Mouse (Mus musculus) embryonic fibroblast, embryonic 13.5 days (primary cell): ENCODE data around the gene Dgkk. TPM values are rescaled to one million over a fixed set of nuclear protein-coding genes. Genes with fewer than 3 reads are reported as not detected.
"Not testable (repeated sequence)": the region's sequence is repeated elsewhere in the genome, so short reads cannot be mapped to it uniquely, and the experiment has no call there.

Experiments used
- H3K27ac ChIP-seq: 2 replicates; pipeline ENCODE4 v1.5.1; 2012; ENCODE audit warnings: low read length, control low read depth, inconsistent platforms; ENCODE audit not compliant: insufficient read depth
- H3K4me1 ChIP-seq: 2 replicates; pipeline ENCODE4 v1.6.1; 2011; ENCODE audit warnings: low read length; ENCODE audit not compliant: control insufficient read depth, insufficient read depth
- H3K4me3 ChIP-seq: 2 replicates; pipeline ENCODE4 v1.5.1; 2011; ENCODE audit warnings: mild to moderate bottlenecking, control low read depth, low read length; ENCODE audit not compliant: insufficient read depth
- CTCF ChIP-seq: IDR thresholded peaks from 2 replicates; pipeline ENCODE4 v1.5.1; 2011; ENCODE audit warnings: mild to moderate bottlenecking, control low read depth, low read length, moderate library complexity, borderline replicate concordance; ENCODE audit not compliant: insufficient read depth
- POLR2A ChIP-seq: IDR thresholded peaks from 2 replicates; pipeline ENCODE4 v1.6.1; 2011; ENCODE audit warnings: low read depth, mild to moderate bottlenecking, control low read depth, low read length, moderate library complexity
- polyA plus RNA-seq: library from polyadenylated mRNA; stranded (reverse); fragments of >200 nt; gene quantifications from 2 replicates; pipeline ENCODE4 v1.2.4, GENCODE M21; 2011; ENCODE audit warnings: low read depth; ENCODE audit not compliant: missing spikeins, insufficient read length

The Dgkk gene
- polyA plus RNA-seq, 1 experiment = 1.4 TPM

GRCm38 (mm10) chrX:6893933-6894332 lies 114.8 kb downstream of the Dgkk start:
- no peaks in the 10 kb centered on the region for H3K4me1 ChIP-seq
- TF ChIP-seq POLR2A (no peak), CTCF (no peak)
- no peak overlapping the region for H3K27ac ChIP-seq
- no peak overlapping the region for H3K4me3 ChIP-seq

DNA sequence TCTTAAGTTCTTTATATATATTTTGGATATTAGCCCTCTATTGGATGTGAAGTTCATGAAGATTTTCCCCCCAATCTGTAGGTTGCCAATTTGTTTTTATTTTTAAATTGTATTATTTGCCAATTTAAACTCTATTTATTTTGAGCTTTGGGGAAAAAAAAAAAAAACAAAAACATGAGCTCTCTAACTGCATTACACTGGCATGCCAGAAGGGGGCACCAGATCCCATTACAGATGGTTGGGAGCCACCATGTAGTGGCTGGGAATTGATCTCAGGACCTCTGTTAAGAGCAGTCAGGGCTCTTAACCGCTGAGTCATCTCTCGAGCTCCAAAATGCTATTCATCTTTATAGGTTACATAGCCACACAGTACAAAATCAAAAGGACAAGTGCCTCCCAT lies 131.9 kb downstream of the Dgkk start:
- TF ChIP-seq CTCF = no peak
- no peak for TF ChIP-seq POLR2A
- H3K27ac ChIP-seq = no peak overlapping the region
- no peaks in the 10 kb centered on the region for H3K4me1 ChIP-seq
- H3K4me3 ChIP-seq = no peak overlapping the region

DNA sequence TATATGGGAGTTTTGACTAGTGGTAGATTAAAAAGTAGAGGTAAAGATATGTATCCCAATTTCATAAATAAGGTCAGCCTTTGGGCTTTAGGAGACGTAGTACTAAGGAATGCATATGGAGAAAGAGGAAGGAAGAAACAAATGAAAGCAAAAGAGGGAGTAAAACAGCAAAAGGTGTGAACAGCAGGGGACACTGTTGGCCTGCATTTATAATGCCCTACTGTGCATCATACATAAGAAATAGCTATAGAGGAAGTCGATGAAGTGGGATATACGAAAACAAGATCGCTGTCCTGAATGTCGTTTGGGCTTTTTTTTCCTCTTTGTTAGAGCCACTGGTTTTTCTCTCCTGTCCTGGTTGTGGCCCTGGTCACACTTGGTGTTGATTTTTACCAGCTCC lies 143.1 kb downstream of the Dgkk start:
- TF ChIP-seq CTCF = no peak
- TF ChIP-seq POLR2A = no peak
- Histone ChIP-seq H3K4me1 (no peaks in the 10 kb centered on the region), H3K27ac (no peak overlapping the region), H3K4me3 (no peak overlapping the region)

- no peaks in the 10 kb centered on the region for H3K4me1 ChIP-seq
- no peak overlapping the region for H3K4me3 ChIP-seq
- TF ChIP-seq CTCF (no peak), POLR2A (no peak)
- H3K27ac ChIP-seq = no peak overlapping the region
Measured at GRCm38 (mm10) chrX:6926224-6926623, 147.1 kb downstream of the Dgkk start.

DNA sequence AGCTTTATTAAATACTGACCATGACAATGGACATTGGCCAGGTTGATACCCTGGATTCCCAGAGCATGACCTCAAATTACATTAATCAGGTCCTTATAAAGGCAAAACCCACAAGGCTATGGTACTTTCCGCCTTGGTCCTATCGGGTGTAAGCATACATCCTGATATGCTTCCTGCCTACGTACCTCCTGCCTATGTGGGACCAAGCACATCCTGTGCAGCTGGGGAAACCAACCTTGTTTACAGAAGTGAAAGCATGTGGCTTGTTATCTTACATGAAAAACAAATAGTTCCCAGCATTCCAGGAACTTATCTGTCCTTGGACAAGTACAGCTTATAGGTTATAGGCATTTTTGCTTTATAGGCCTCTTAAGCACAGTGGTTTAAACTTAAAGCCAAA lies 189.5 kb downstream of the Dgkk start:
- Histone ChIP-seq H3K4me3 (no peak overlapping the region), H3K4me1 (no peaks in the 10 kb centered on the region), H3K27ac (no peak overlapping the region)
- TF ChIP-seq CTCF = no peak
- no peak for TF ChIP-seq POLR2A

GRCm38 (mm10) chrX:6971956-6972355 lies 192.8 kb downstream of the Dgkk start:
- TF ChIP-seq CTCF (no peak), POLR2A (no peak)
- Histone ChIP-seq H3K4me1 (no peaks in the 10 kb centered on the region), H3K4me3 (no peak overlapping the region), H3K27ac (peak overlapping the region; percentile 34; the same call in 1 of the 2 replicates)

- H3K4me3 ChIP-seq, H3K4me1 ChIP-seq, H3K27ac ChIP-seq: not testable (repeated sequence)
Measured at GRCm38 (mm10) chrX:6983916-6984315, 204.8 kb downstream of the Dgkk start.
